Mouse (Mus musculus) kidney, embryonic 14.5 days (tissue): ENCODE measurements around the gene Iqgap2. TPM values are rescaled to one million over a fixed set of nuclear protein-coding genes. Genes with fewer than 3 reads are reported as not detected.

ENCODE experiments used
- ATAC-seq: fragments of 200-750 bp; cut with Nextera tagmentation; 2 replicates; pipeline ENCODE4 v1.8.0; 2017; ENCODE audit warnings: moderate number of reproducible peaks, mild to moderate bottlenecking, moderate TSS enrichment, moderate library complexity; ENCODE audit not compliant: low FRiP score, low TSS enrichment
- H3K27ac ChIP-seq: fragments of 300-500 bp; sonication (generic); 2 replicates; pipeline ENCODE4 v1.5.1; 2014; ENCODE audit warnings: low read depth, mild to moderate bottlenecking, low read length, moderate library complexity, mixed read lengths
- H3K27me3 ChIP-seq: fragments of 300-500 bp; sonication (generic); 2 replicates; pipeline ENCODE4 v1.6.1; 2014; ENCODE audit warnings: mild to moderate bottlenecking, low read length; ENCODE audit not compliant: control insufficient read depth, insufficient read depth
- H3K36me3 ChIP-seq: fragments of 300-500 bp; sonication (generic); 2 replicates; pipeline ENCODE4 v1.6.1; 2014; ENCODE audit warnings: low read length, mixed read lengths; ENCODE audit not compliant: control insufficient read depth, insufficient read depth
- H3K4me1 ChIP-seq: fragments of 300-500 bp; sonication (generic); 2 replicates; pipeline ENCODE4 v1.6.1; 2014; ENCODE audit warnings: low read length, mixed read lengths; ENCODE audit not compliant: control insufficient read depth, insufficient read depth
- H3K4me2 ChIP-seq: fragments of 300-500 bp; sonication (generic); replicated peaks from 2 replicates; pipeline ENCODE4 v1.6.1; 2014; ENCODE audit warnings: low read depth, mild to moderate bottlenecking, low read length
- H3K4me3 ChIP-seq: fragments of 300-500 bp; sonication (generic); 2 replicates; pipeline ENCODE4 v1.5.1; 2014; ENCODE audit warnings: mild to moderate bottlenecking, low read length
- H3K9ac ChIP-seq: fragments of 300-500 bp; sonication (generic); 2 replicates; pipeline ENCODE4 v1.6.1; 2014; ENCODE audit warnings: low read depth, mild to moderate bottlenecking, low read length, moderate library complexity
- H3K9me3 ChIP-seq: fragments of 300-500 bp; sonication (generic); 2 replicates; pipeline ENCODE4 v1.6.1; 2016; ENCODE audit warnings: low read length; ENCODE audit not compliant: control insufficient read depth
- WGBS: fragments of 180-500 bp; shearing (Covaris S2); extraction: QIAGEN DNeasy Blood & Tissue Kit; methylation state at CpG from one replicate; pipeline ENCODE4 v1.1.7; 2014; 5-methylcytosine and 5-hydroxymethylcytosine counted together
- polyA plus RNA-seq: library from polyadenylated mRNA; unstranded; fragments of >200 nt; fragmentation: Nextera tagmentation; extraction: Ambion mirVana; gene quantifications from 2 replicates; pipeline ENCODE4 v1.2.1, GENCODE M21; 2014

Iqgap2 gene
- polyA plus RNA-seq, 1 experiment from 2014 or later = 11.2 TPM

DNA sequence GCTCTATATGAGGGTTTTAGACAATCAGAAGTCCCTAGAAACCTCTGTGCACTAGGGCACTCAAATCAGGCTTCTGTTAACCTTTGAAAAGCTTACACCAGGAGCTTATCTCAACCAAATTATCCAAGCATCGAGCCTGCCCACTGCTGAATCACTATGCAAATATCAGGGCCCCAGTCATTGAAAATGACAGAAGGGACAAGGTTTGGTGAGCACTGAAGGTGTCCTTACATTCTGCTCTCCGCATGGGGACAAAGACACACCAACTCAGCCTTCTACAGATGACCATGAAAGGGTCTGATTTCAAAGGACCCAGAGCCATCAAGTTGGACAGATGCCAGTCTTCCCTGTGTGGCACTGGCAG, 108.8 kb downstream of the Iqgap2 start:
- Histone ChIP-seq H3K9me3 (no peaks in the 10 kb centered on the region), H3K4me2 (no peak overlapping the region), H3K27me3 (no peaks in the 10 kb centered on the region), H3K4me1 (peaks cover 19% of the 10 kb centered on the region), H3K9ac (no peak overlapping the region), H3K4me3 (no peak overlapping the region), H3K27ac (no peak overlapping the region), H3K36me3 (no peaks in the 10 kb centered on the region)
- ATAC-seq = no peak
- WGBS = 71% methylated on average over 2 of the region's 2 CpGs

DNA sequence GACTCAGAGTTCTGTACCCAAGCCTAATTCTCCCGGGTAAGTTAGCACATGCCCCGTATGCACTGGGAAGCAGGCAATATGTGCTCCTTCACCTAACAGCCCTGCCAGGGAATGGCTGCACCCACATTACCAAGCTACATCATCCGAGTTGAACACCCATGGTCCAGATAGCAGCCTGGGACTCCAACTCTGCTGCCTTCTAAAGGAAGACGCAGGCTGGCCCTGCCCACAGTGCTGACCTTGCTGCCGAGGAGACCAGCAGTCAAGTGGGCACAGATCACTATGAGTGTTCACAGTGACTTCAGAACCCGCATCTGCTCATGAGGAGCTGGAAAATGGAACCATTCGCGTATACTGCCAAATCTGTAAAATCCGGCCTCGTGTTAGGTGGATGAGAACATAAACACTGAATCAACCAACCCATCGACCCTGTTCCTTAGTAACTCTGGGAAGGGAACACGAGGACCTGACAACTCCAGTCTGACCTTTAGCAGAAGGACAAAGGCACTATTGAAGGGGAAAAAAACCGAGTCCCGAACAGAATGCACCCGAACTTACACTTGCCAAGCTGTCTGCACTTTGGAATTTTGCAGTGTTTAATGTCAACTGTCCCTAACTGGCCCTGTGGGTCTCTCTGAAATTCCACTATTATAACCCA, 109.3 kb downstream of the Iqgap2 start:
- Histone ChIP-seq H3K27me3 (no peaks in the 10 kb centered on the region), H3K4me3 (no peak overlapping the region), H3K36me3 (no peaks in the 10 kb centered on the region), H3K9ac (no peak overlapping the region), H3K4me1 (peaks cover 19% of the 10 kb centered on the region), H3K27ac (no peak overlapping the region), H3K4me2 (no peak overlapping the region), H3K9me3 (no peaks in the 10 kb centered on the region)
- WGBS = 79% methylated on average over 15 of the region's 15 CpGs
- no peak for ATAC-seq

DNA sequence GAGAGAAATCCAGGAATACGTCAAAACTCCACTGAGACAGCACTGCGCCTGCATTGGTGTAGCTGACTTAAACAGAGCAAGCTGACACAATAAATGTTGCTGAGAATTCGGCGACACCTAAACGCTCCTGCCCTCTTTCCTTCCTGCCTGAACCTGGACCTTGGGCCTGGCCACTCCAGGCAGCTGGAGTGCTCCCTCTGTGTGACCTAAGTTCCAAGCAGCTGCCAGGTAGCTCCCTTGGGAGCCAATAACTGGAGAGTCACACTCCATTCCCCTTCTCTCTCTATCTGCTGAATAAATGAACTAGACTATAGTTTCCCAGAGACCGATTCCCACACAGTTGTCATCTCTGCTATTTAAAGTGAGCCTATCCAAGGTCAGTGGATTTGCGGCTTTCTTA, 111.7 kb downstream of the Iqgap2 start:
- ATAC-seq = no peak
- no peaks in the 10 kb centered on the region for H3K36me3 ChIP-seq
- H3K9ac ChIP-seq = no peak overlapping the region
- H3K27me3 ChIP-seq = no peaks in the 10 kb centered on the region
- WGBS = 70% methylated on average over 7 of the region's 7 CpGs
- no peak overlapping the region for H3K4me2 ChIP-seq
- H3K4me3 ChIP-seq = no peak overlapping the region
- peaks cover 19% of the 10 kb centered on the region for H3K4me1 ChIP-seq
- H3K27ac ChIP-seq = no peak overlapping the region
- H3K9me3 ChIP-seq = no peaks in the 10 kb centered on the region

DNA sequence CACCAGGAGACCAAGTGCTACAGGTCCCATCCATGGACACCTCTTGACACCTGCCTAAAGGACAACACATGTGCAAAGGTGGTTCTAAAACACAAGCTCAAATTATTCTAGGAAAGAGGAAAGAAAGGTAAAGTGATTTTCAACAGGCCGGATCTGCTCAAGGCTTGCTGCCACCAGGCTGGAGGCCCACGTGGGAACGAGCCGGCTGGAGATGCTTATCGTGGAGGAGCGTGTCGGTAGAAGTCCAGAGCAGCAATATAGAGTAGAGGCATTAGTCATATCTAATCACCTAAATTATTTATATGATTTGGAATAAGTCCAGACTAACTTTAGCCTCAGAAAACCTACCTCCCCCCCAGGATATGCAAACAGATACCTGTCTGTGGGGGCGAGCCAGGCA, 112.5 kb downstream of the Iqgap2 start:
- Histone ChIP-seq H3K9ac (no peak overlapping the region), H3K4me2 (no peak overlapping the region), H3K36me3 (no peaks in the 10 kb centered on the region), H3K9me3 (no peaks in the 10 kb centered on the region), H3K27ac (no peak overlapping the region), H3K27me3 (no peaks in the 10 kb centered on the region), H3K4me3 (no peak overlapping the region), H3K4me1 (peaks cover 19% of the 10 kb centered on the region)
- WGBS = 53% methylated on average over 8 of the region's 8 CpGs
- ATAC-seq = peak; percentile 11; the same call in 1 of the 2 replicates

DNA sequence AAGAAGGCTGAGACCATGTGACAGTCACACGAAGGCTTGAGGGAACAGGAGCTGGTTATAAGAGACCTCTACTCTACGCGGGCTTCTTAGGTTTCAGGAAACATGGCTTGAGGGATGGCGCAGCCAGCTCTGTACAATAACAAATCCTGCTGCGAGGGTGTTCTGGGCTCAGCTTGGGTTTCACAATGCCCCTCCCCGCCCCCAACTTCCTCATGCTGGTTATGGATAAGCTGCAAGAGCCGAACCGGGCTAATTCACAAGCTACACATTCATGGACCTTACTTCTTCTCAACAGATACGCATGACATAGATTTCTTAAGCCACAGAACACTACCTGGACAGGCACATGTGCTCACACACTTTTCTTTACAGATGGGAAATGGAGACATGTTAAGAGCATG, 113.0 kb downstream of the Iqgap2 start:
- no peak overlapping the region for H3K4me2 ChIP-seq
- no peaks in the 10 kb centered on the region for H3K36me3 ChIP-seq
- H3K9me3 ChIP-seq = no peaks in the 10 kb centered on the region
- no peaks in the 10 kb centered on the region for H3K27me3 ChIP-seq
- H3K4me3 ChIP-seq = no peak overlapping the region
- H3K4me1 ChIP-seq = peaks cover 19% of the 10 kb centered on the region
- ATAC-seq = peak; percentile 57
- H3K9ac ChIP-seq = no peak overlapping the region
- H3K27ac ChIP-seq = no peak overlapping the region
- 25% methylated on average over 9 of the region's 9 CpGs for WGBS

DNA sequence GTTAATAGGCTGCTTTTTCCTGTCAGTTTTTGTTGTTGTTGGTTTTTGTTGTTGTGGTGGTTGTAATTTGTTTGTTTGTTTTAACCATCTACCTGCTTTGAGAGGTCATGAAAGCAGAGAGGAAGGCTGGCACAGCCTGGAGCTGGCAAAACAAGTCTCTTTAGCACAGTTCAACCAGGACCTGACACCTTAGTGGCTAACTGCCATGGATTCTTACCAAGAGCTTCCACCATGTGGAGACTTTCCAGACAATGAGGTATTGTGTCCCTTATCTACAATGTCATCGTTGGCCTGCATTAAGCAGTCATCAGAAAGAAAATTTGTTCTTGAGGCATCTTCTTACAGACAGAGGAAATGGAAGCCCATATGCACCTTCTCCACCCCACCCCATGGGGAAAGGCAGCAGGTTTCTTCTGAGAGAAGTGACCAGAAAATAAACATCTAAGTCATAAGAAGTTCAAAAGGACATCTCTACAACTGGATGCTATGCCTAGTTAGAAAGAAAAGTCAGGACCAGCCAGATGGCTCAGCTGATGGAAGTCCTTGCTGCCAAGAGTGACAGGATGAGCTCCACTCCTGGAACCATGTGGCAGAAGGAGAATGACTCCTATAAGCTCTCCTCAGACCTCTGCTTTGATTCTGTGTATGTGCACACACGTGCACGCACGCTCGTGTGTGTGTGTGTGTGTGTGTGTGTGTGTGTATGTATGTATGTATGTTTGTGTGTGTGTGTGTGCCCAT, 113.9 kb downstream of the Iqgap2 start:
- no peak for ATAC-seq
- Histone ChIP-seq H3K9me3 (no peaks in the 10 kb centered on the region), H3K27ac (no peak overlapping the region), H3K36me3 (no peaks in the 10 kb centered on the region), H3K4me1 (peaks cover 19% of the 10 kb centered on the region), H3K4me3 (no peak overlapping the region), H3K4me2 (no peak overlapping the region), H3K27me3 (no peaks in the 10 kb centered on the region), H3K9ac (no peak overlapping the region)
- WGBS = 84% methylated on average over 5 of the region's 5 CpGs

DNA sequence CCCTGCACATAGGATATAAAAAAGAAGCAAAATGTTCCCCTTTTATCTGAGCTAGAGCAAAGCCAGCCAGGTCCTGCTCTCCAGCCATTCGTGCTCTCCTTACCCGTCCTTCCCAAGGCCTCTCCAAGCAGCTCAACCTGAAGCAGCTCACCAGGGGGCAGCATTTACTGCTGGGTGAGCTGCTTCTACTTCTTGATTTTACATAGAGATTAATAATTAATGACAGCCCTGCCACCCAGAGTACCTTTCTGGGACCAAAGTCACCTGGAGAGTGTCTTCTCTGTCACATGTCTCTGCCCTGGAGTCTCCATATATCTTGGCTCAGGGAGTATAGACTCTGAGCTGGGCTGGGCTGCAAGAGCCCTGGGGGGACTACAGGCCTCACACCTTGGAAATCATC, 114.5 kb downstream of the Iqgap2 start:
- H3K27me3 ChIP-seq = no peaks in the 10 kb centered on the region
- no peak overlapping the region for H3K4me3 ChIP-seq
- H3K4me2 ChIP-seq = no peak overlapping the region
- H3K4me1 ChIP-seq = peaks cover 19% of the 10 kb centered on the region
- ATAC-seq = peak; percentile 59
- no peak overlapping the region for H3K27ac ChIP-seq
- 23% methylated on average over 2 of the region's 2 CpGs for WGBS
- H3K9me3 ChIP-seq = no peaks in the 10 kb centered on the region
- no peak overlapping the region for H3K9ac ChIP-seq
- no peaks in the 10 kb centered on the region for H3K36me3 ChIP-seq

DNA sequence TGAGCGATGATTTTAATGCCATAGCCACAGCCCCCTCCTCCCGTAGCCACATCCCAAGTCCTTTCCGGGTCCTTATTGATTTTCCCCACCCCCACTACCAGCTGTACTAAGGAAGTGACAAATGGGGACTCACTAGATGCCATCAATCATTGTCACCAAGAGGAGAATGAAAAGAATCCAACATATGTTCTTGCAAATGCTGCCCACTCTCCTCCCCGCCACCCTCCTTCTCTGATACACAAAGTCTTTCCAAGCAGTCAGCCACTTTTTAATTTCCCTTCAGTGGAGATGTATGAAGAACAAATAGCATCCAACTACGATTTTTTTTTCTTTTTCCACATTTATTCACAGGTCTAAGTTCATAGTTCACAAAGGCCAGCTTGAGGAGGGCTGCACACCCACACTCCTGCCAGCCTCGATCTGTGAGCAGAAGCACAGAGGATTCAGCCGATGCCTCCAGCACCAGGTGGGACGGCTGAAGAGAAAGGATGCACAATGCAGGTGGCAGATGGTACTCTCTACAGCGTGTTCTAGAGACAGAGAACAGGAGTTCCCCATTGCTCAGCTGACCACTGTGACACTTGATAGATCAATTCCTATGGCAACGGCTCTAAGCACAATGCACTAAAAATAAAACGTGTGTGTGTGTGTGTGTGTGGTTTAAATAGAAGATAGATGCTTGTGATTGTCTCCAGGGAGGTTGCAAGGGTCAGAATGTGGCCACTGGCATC, 116.6 kb downstream of the Iqgap2 start:
- WGBS = 43% methylated on average over 11 of the region's 11 CpGs
- H3K27me3 ChIP-seq = no peaks in the 10 kb centered on the region
- no peak for ATAC-seq
- no peak overlapping the region for H3K4me2 ChIP-seq
- peaks cover 18% of the 10 kb centered on the region for H3K4me1 ChIP-seq
- H3K27ac ChIP-seq = no peak overlapping the region
- H3K9ac ChIP-seq = no peak overlapping the region
- no peak overlapping the region for H3K4me3 ChIP-seq
- H3K36me3 ChIP-seq = no peaks in the 10 kb centered on the region
- H3K9me3 ChIP-seq = no peaks in the 10 kb centered on the region

DNA sequence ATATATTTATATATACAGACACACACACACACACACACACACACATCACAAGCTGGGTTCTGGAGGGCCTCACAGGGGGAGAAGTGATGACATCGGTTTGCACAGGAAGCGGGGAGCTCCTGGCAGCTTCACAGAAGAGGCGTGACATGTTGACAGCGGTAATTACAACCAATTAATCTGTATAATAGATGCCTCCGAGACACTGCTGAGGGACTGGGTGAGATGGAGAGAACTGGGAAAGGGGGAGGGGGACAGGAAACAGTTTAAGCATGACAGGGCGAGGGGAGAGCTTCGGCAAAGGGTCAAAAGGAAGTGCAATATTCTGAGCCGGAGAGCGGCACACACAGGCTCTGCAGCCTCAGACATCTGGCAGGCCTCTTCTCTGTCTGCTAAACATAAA, 126.7 kb downstream of the Iqgap2 start:
- peak; percentile 87 for ATAC-seq
- Histone ChIP-seq H3K27ac (peak overlapping the region; percentile 71; the same call in 1 of the 2 replicates), H3K9ac (no peak overlapping the region), H3K27me3 (no peaks in the 10 kb centered on the region), H3K4me2 (peak overlapping the region; percentile 25), H3K9me3 (no peaks in the 10 kb centered on the region), H3K4me3 (no peak overlapping the region), H3K4me1 (peaks cover 27% of the 10 kb centered on the region), H3K36me3 (no peaks in the 10 kb centered on the region)
- 8% methylated on average over 9 of the region's 9 CpGs for WGBS
